Mouse (Mus musculus) liver, adult 2 months (tissue): ENCODE measurements around the gene Slc7a15.

Source experiments
- CTCF ChIP-seq: fragments of 200-500 bp; IDR thresholded peaks from 2 replicates; pipeline ENCODE4 v1.5.1; 2011; ENCODE audit warnings: low read depth, low read length, control low read depth
- POLR2A ChIP-seq: fragments of 200-500 bp; IDR thresholded peaks from 2 replicates; pipeline ENCODE4 v1.6.1; 2011; ENCODE audit warnings: low read length, control low read depth; ENCODE audit not compliant: insufficient read depth; ENCODE audit errors: extremely low read depth

- TF ChIP-seq CTCF (no peak), POLR2A (no peak)
Observed at GRCm38 (mm10) chr12:8534915-8535314, 64.0 kb downstream of the Slc7a15 start.
